Mouse (Mus musculus) lung, embryonic 14.5 days (tissue): ENCODE results near the gene Agmat. TPM values are rescaled to one million over a fixed set of nuclear protein-coding genes. Genes with fewer than 3 reads are reported as not detected.
A peak's percentile ranks its signal among the peaks of the same experiment; 100 is the strongest.

Experiments
- ATAC-seq: fragments of 200-750 bp; cut with Nextera tagmentation; 2 replicates; pipeline ENCODE4 v1.8.0; 2017; ENCODE audit warnings: mild to moderate bottlenecking, moderate TSS enrichment, moderate library complexity; ENCODE audit not compliant: insufficient read depth
- DNase-seq: peaks from one replicate; pipeline ENCODE4 v3.0.0-alpha.2; 2015
- H3K27ac ChIP-seq: fragments of 300-500 bp; sonication (generic); 2 replicates; pipeline ENCODE4 v1.5.1; 2014; ENCODE audit warnings: low read depth, mild to moderate bottlenecking, moderate library complexity
- H3K27me3 ChIP-seq: fragments of 300-500 bp; sonication (generic); 2 replicates; pipeline ENCODE4 v1.6.1; 2014; ENCODE audit warnings: low read length, control low read depth; ENCODE audit not compliant: insufficient read depth
- H3K36me3 ChIP-seq: fragments of 300-500 bp; sonication (generic); 2 replicates; pipeline ENCODE4 v1.6.1; 2014; ENCODE audit warnings: control low read depth; ENCODE audit not compliant: insufficient read depth
- H3K4me1 ChIP-seq: fragments of 300-500 bp; sonication (generic); 2 replicates; pipeline ENCODE4 v1.6.1; 2014; ENCODE audit warnings: antibody characterized with exemption, control low read depth; ENCODE audit not compliant: insufficient read depth
- H3K4me2 ChIP-seq: fragments of 300-500 bp; sonication (generic); 2 replicates; pipeline ENCODE4 v1.6.1; 2014; ENCODE audit warnings: mild to moderate bottlenecking
- H3K4me3 ChIP-seq: fragments of 300-500 bp; sonication (generic); 2 replicates; pipeline ENCODE4 v1.5.1; 2014; ENCODE audit warnings: low read depth, low read length
- H3K9ac ChIP-seq: fragments of 300-500 bp; sonication (generic); 2 replicates; pipeline ENCODE4 v1.6.1; 2014
- H3K9me3 ChIP-seq: fragments of 300-500 bp; sonication (generic); 2 replicates; pipeline ENCODE4 v1.6.1; 2016; ENCODE audit warnings: low read depth, low read length, control low read depth
- CTCF ChIP-seq: IDR thresholded peaks from 2 replicates; pipeline ENCODE4 v1.5.1; 2016; ENCODE audit warnings: antibody characterized with exemption, low read depth
- WGBS: fragments of 180-500 bp; shearing (Covaris S2); extraction: QIAGEN DNeasy Blood & Tissue Kit; methylation state at CpG from one replicate; pipeline ENCODE4 v1.1.7; 2014; 5-methylcytosine and 5-hydroxymethylcytosine counted together
- polyA plus RNA-seq: library from polyadenylated mRNA; unstranded; fragments of >200 nt; fragmentation: Nextera tagmentation; extraction: Ambion mirVana; gene quantifications from 2 replicates; pipeline ENCODE4 v1.2.1, GENCODE M21; 2014

The Agmat gene
- polyA plus RNA-seq, 1 experiment from 2014 or later, result not detected

DNA sequence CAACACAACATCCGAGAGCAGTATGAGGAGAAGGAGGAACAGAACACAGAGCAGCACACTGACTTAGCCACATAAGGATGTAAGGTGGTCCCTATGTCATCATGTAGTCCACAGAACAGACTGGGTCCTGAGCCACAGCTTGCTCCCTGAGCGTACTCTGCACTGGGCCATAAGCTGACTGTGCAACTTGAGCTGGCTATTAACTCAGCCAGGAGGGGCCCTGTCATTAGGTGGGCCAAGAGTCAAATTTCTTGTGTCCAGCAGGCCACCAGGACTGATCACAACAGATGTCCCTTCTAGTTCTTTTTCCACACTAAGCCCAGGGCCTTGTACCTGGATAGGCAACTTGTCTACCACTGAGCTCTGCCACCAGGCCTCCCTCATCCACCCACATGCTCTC is 31.4 kb upstream of the Agmat start:
- no peak for DNase-seq
- Histone ChIP-seq H3K27ac (no peak overlapping the region), H3K9ac (no peak overlapping the region)

DNA sequence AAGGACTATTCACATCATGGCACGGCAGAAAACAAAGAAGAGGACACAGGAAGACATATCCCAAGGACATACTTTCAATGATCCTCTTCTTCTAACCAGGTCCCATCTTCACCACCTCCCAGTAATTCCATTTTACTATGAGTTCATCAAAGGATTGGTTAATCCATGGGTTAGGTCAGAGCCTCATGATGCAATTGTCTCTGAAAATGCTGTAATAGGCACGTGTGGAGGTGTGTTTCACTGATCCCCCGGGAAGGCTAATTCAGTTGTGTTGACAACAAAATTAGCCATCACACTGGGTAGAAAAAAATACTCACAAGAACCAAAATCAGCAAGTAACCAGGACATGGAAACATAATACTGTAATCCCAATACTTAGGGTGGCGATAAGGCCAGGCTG is 28.8 kb upstream of the Agmat start:
- WGBS, result 92% methylated on average over 4 of the region's 4 CpGs
- TF ChIP-seq CTCF, result no peak
- no peak for DNase-seq
- peaks cover 16% of the 10 kb centered on the region; the same call in 1 of the 2 replicates for H3K4me1 ChIP-seq
- H3K4me3 ChIP-seq, result no peak overlapping the region
- ATAC-seq, result no peak
- no peaks in the 10 kb centered on the region for H3K27me3 ChIP-seq
- no peak overlapping the region for H3K4me2 ChIP-seq
- H3K9me3 ChIP-seq, result no peaks in the 10 kb centered on the region
- no peak overlapping the region for H3K9ac ChIP-seq
- H3K27ac ChIP-seq, result no peak overlapping the region
- peaks cover 20% of the 10 kb centered on the region for H3K36me3 ChIP-seq

More for the DNA sequence above, 31.4 kb upstream of the Agmat start:
- Histone ChIP-seq H3K4me1 (no peaks in the 10 kb centered on the region), H3K36me3 (peaks cover 41% of the 10 kb centered on the region), H3K4me3 (no peak overlapping the region), H3K9me3 (no peaks in the 10 kb centered on the region), H3K4me2 (no peak overlapping the region), H3K27me3 (no peaks in the 10 kb centered on the region)
- no peak for ATAC-seq
- 55% methylated on average over 2 of the region's 2 CpGs for WGBS
- TF ChIP-seq CTCF, result no peak

DNA sequence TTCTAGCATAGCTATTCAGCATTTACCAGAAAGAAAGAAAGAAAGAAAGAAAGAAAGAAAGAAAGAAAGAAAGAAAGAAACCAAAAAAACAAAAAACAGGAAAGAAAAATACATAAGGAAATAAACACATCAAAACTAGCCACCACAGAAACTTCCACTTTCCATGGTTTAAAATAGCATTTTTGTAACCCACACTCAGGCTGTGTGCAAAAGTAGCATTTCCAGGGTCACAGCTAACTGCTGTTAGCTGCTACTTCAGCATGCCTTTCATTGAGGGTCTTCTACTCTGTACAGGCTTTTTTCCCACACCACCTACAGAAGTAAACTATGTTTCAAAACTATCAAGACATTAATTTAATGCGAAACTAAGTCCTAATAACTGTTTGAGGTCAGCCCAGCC is 27.2 kb upstream of the Agmat start:
- TF ChIP-seq CTCF, result no peak
- H3K4me2 ChIP-seq, result no peak overlapping the region
- no peaks in the 10 kb centered on the region for H3K9me3 ChIP-seq
- no peak overlapping the region for H3K4me3 ChIP-seq
- no peaks in the 10 kb centered on the region for H3K27me3 ChIP-seq
- no peak for DNase-seq
- peaks cover 9% of the 10 kb centered on the region for H3K36me3 ChIP-seq
- no peak overlapping the region for H3K9ac ChIP-seq
- ATAC-seq, result no peak
- 77% methylated on average over 1 of the region's 1 CpGs for WGBS
- H3K27ac ChIP-seq, result no peak overlapping the region
- peaks cover 18% of the 10 kb centered on the region; the same call in 1 of the 2 replicates for H3K4me1 ChIP-seq

DNA sequence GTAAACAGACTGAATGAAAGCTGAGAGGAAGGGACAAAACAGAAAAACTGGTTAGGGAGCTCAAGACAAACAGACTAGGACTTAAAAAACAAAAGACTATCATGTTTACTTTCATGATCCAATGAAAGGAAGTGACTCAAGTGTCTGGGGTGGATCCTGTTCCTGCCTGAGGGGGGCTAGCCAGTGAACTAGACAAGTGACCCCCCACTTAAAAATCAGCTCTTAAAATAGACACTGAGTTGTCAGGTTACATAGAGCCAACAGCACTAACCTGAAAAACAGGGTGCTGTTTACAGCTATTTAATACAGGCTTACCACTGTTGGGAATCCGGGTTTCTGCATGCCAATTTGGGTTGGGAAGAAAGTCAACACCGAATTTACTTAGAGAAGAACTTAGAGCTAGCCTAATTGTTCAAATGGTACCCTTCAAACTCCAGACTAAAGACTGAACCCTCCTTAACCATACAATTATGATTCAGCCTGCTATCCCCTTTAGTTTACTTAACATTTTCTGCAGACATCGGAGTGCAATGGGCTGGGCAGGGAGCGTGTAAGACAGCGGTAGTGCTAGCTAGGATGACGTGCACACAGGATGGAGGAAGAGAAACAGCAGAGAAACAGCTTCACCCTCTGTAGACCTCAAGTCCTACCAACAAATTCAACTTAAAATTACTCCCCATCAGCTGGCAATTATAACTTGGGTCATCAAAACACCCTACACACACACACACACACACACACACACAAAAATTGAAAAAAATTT is 25.5 kb upstream of the Agmat start:
- Histone ChIP-seq H3K9ac (no peak overlapping the region), H3K27ac (no peak overlapping the region), H3K4me1 (peaks cover 18% of the 10 kb centered on the region; the same call in 1 of the 2 replicates), H3K4me3 (peak overlapping the region; percentile 99), H3K36me3 (peaks cover 9% of the 10 kb centered on the region), H3K9me3 (no peaks in the 10 kb centered on the region), H3K27me3 (no peaks in the 10 kb centered on the region), H3K4me2 (peak overlapping the region; percentile 85)
- DNase-seq, result peak; percentile 15
- WGBS, result 54% methylated on average over 6 of the region's 6 CpGs
- no peak for TF ChIP-seq CTCF
- no peak for ATAC-seq

DNA sequence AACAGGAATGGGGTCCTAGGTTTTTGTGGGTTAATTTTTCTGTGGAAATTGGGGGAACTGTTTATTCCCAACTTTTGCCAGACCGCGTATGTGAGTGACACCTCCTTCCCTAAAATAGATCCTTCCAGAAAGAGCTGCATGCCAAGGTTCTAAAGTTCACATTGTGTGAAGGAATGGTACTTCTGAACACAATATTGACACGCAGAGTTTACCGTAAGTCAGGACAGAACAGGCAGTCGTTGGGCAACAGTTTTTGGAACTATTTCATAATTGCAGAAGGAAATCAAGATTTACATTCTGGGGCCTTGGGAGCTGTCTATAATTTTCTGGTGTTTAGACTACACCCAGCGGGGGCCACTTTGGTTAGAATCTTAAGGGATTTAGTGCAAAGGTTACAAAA is 24.5 kb upstream of the Agmat start:
- peak; percentile 34 for DNase-seq
- Histone ChIP-seq H3K27ac (peak overlapping the region; percentile 30; the same call in 1 of the 2 replicates), H3K9ac (peak overlapping the region; percentile 96)

GRCm38 (mm10) chr4:141722731-141723672 is 23.5 kb upstream of the Agmat start, which contains the start of gene Ddi2:
Gene Ddi2, minus strand, starts transcription at chr4:141723419.
- under 1% methylated on average over 99 of the region's 105 CpGs for WGBS
- peak; percentile 83 for ATAC-seq
- no peaks in the 10 kb centered on the region for H3K9me3 ChIP-seq

More for the DNA sequence above, 24.5 kb upstream of the Agmat start:
- ATAC-seq, result no peak
- no peak for TF ChIP-seq CTCF
- 26% methylated on average over 6 of the region's 6 CpGs for WGBS
- H3K9me3 ChIP-seq, result no peaks in the 10 kb centered on the region
- peak overlapping the region; percentile 85 for H3K4me2 ChIP-seq
- H3K4me3 ChIP-seq, result peak overlapping the region; percentile 99
- H3K27me3 ChIP-seq, result no peaks in the 10 kb centered on the region
- H3K4me1 ChIP-seq, result peaks cover 18% of the 10 kb centered on the region; the same call in 1 of the 2 replicates
- H3K36me3 ChIP-seq, result peaks cover under 1% of the 10 kb centered on the region; the same call in 1 of the 2 replicates

More at GRCm38 (mm10) chr4:141722731-141723672, 23.5 kb upstream of the Agmat start, which contains the start of gene Ddi2:
- DNase-seq, result peak; percentile 95
- Histone ChIP-seq H3K27ac (peak within 1 kb of the TSS; percentile 95), H3K36me3 (no peaks in the 10 kb centered on the region), H3K4me1 (peaks cover 18% of the 10 kb centered on the region; the same call in 1 of the 2 replicates), H3K4me3 (peak within 1 kb of the TSS; percentile 99), H3K27me3 (no peaks in the 10 kb centered on the region), H3K4me2 (peak within 1 kb of the TSS; percentile 85), H3K9ac (peak within 1 kb of the TSS; percentile 96)
- TF ChIP-seq CTCF, result no peak
